Mouse (Mus musculus) lung, embryonic 15.5 days (tissue): ENCODE data around the gene Rsad2. TPM values are rescaled to one million over a fixed set of nuclear protein-coding genes. Genes with fewer than 3 reads are reported as not detected.
"Not testable (repeated sequence)": the region's sequence is repeated elsewhere in the genome, so short reads cannot be mapped to it uniquely, and the experiment has no call there.

ENCODE experiments used
- ATAC-seq: fragments of 200-750 bp; cut with Nextera tagmentation; 2 replicates; pipeline ENCODE4 v1.8.0; 2017; ENCODE audit warnings: moderate number of reproducible peaks, borderline replicate concordance; ENCODE audit not compliant: low FRiP score, low TSS enrichment; ENCODE audit errors: extremely low read depth
- H3K27ac ChIP-seq: fragments of 300-500 bp; sonication (generic); 2 replicates; pipeline ENCODE4 v1.5.1; 2015; ENCODE audit warnings: moderate library complexity, mild to moderate bottlenecking, inconsistent platforms
- H3K27me3 ChIP-seq: fragments of 300-500 bp; sonication (generic); 2 replicates; pipeline ENCODE4 v1.6.1; 2015; ENCODE audit warnings: inconsistent platforms
- H3K36me3 ChIP-seq: fragments of 300-500 bp; sonication (generic); 2 replicates; pipeline ENCODE4 v1.6.1; 2015; ENCODE audit warnings: inconsistent platforms
- H3K4me1 ChIP-seq: fragments of 300-500 bp; sonication (generic); 2 replicates; pipeline ENCODE4 v1.6.1; 2015; ENCODE audit warnings: inconsistent platforms
- H3K4me2 ChIP-seq: fragments of 300-500 bp; sonication (generic); 2 replicates; pipeline ENCODE4 v1.6.1; 2015; ENCODE audit warnings: inconsistent platforms, mild to moderate bottlenecking, moderate library complexity
- H3K4me3 ChIP-seq: fragments of 300-500 bp; sonication (generic); 2 replicates; pipeline ENCODE4 v1.5.1; 2015; ENCODE audit warnings: mild to moderate bottlenecking, inconsistent platforms
- H3K9ac ChIP-seq: fragments of 300-500 bp; sonication (generic); 2 replicates; pipeline ENCODE4 v1.6.1; 2015; ENCODE audit warnings: inconsistent platforms
- H3K9me3 ChIP-seq: fragments of 300-500 bp; sonication (generic); 2 replicates; pipeline ENCODE4 v1.6.1; 2016; ENCODE audit warnings: inconsistent platforms
- WGBS: fragments of 180-500 bp; shearing (Covaris S2); methylation state at CpG from one replicate; pipeline ENCODE4 v1.1.7; 2015; 5-methylcytosine and 5-hydroxymethylcytosine counted together
- polyA plus RNA-seq: library from polyadenylated mRNA; unstranded; fragments of >200 nt; fragmentation: Nextera tagmentation; extraction: Ambion mirVana; gene quantifications from 2 replicates; pipeline ENCODE4 v1.2.1, GENCODE M21; 2015

Gene Rsad2
- polyA plus RNA-seq, 1 experiment from 2014 or later: 0.96 TPM

- Histone ChIP-seq H3K4me3 (no peak overlapping the region), H3K36me3 (no peaks in the 10 kb centered on the region), H3K4me2 (no peak overlapping the region), H3K9me3 (no peaks in the 10 kb centered on the region), H3K27me3 (no peaks in the 10 kb centered on the region), H3K4me1 (peaks cover 16% of the 10 kb centered on the region; the same call in 1 of the 2 replicates), H3K9ac (no peak overlapping the region), H3K27ac (no peak overlapping the region)
- 52% methylated on average over 3 of the region's 3 CpGs for WGBS
- ATAC-seq: no peak
Measured at GRCm38 (mm10) chr12:26439366-26439765, 16.9 kb downstream of the Rsad2 start.

GRCm38 (mm10) chr12:26437950-26438349 lies 18.3 kb downstream of the Rsad2 start:
- Histone ChIP-seq H3K27ac (no peak overlapping the region), H3K9ac (no peak overlapping the region), H3K4me2 (no peak overlapping the region), H3K9me3 (no peaks in the 10 kb centered on the region), H3K36me3 (no peaks in the 10 kb centered on the region), H3K27me3 (no peaks in the 10 kb centered on the region), H3K4me3 (no peak overlapping the region), H3K4me1 (peaks cover 16% of the 10 kb centered on the region; the same call in 1 of the 2 replicates)
- WGBS: 51% methylated on average over 3 of the region's 3 CpGs
- ATAC-seq: no peak

DNA sequence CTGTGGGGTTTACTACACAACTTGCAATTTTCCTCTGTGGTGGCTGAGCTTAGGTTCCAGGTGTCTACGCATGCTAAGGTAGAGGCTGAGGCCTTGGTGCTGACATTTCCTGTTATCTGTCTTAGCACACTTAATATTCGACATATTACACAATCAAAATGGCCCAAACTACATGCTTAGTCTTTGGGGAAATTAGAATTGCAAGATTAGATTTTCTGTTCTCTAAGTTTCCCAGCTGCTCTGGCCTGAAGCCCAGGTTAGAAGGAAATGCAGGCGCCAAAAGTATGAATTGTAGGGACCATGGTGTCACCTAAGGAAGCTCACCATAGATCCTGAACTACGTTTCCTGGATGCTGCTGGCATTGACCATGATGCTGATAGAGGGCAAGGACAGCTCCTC lies 19.9 kb downstream of the Rsad2 start:
- H3K27ac ChIP-seq: no peak overlapping the region
- no peaks in the 10 kb centered on the region for H3K9me3 ChIP-seq
- H3K9ac ChIP-seq: no peak overlapping the region
- no peak for ATAC-seq
- H3K4me2 ChIP-seq: no peak overlapping the region
- no peaks in the 10 kb centered on the region for H3K27me3 ChIP-seq
- WGBS: 63% methylated on average over 4 of the region's 4 CpGs
- H3K36me3 ChIP-seq: no peaks in the 10 kb centered on the region
- peaks cover 16% of the 10 kb centered on the region; the same call in 1 of the 2 replicates for H3K4me1 ChIP-seq
- H3K4me3 ChIP-seq: no peak overlapping the region

DNA sequence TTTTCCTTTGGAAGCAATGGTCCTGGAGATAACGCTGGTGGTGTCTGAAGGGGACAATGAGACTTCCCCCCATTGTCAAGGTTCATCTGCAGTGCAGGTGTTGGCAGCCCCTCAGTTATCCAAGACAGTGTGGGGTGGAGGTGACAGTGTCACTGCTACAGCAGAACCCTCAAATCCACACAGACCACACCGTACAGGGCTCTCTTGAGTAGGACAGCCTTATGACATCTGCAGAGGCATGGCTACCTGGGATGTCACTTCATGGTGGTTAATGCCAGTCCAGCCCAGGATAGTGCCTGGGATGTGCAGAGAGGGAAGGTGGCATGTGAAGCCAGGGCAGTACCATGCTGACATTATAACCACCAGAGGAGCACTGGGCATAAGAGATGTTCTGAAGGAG lies 27.5 kb downstream of the Rsad2 start:
- not testable (repeated sequence) for H3K36me3 ChIP-seq

GRCm38 (mm10) chr12:26424841-26425240 lies 31.4 kb downstream of the Rsad2 start:
- Histone ChIP-seq H3K9me3 (no peaks in the 10 kb centered on the region), H3K27me3 (no peaks in the 10 kb centered on the region), H3K4me2 (no peak overlapping the region), H3K4me1 (no peaks in the 10 kb centered on the region), H3K27ac (no peak overlapping the region), H3K9ac (no peak overlapping the region), H3K36me3 (no peaks in the 10 kb centered on the region), H3K4me3 (no peak overlapping the region)
- 67% methylated on average over 2 of the region's 2 CpGs for WGBS
- ATAC-seq: no peak

More for the DNA sequence above, 27.5 kb downstream of the Rsad2 start:
- not testable (repeated sequence) for H3K4me3 ChIP-seq, H3K9me3 ChIP-seq, ATAC-seq, H3K27me3 ChIP-seq, H3K9ac ChIP-seq, H3K4me1 ChIP-seq, H3K27ac ChIP-seq, H3K4me2 ChIP-seq
- whole genome bisulfite sequencing: 80% methylated on average over 2 of the region's 2 CpGs

DNA sequence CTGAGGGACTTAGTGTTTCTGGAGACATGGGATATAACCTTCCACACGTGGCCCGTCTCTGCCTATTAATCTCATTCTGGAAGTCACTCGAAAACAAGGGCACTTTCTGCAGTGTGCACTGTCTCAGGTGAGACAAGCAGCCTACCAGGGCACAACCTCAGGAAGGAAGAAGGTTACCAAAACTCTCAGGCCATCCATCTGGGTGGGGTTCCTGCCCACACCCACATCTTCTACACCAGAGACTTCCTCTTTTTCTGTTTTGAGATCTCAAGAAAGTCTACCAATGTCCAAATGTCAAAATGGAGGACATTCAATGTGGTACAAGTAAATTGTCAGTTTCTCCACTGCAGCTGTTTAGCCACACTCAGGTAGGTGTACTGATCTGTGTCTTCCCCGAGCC lies 37.9 kb downstream of the Rsad2 start:
- ATAC-seq: no peak
- H3K4me1 ChIP-seq: peaks cover 14% of the 10 kb centered on the region
- no peak overlapping the region for H3K4me3 ChIP-seq
- H3K36me3 ChIP-seq: no peaks in the 10 kb centered on the region
- no peak overlapping the region for H3K4me2 ChIP-seq
- H3K9ac ChIP-seq: no peak overlapping the region
- no peaks in the 10 kb centered on the region for H3K27me3 ChIP-seq
- H3K27ac ChIP-seq: no peak overlapping the region
- 77% methylated on average over 4 of the region's 4 CpGs for WGBS
- H3K9me3 ChIP-seq: no peaks in the 10 kb centered on the region

DNA sequence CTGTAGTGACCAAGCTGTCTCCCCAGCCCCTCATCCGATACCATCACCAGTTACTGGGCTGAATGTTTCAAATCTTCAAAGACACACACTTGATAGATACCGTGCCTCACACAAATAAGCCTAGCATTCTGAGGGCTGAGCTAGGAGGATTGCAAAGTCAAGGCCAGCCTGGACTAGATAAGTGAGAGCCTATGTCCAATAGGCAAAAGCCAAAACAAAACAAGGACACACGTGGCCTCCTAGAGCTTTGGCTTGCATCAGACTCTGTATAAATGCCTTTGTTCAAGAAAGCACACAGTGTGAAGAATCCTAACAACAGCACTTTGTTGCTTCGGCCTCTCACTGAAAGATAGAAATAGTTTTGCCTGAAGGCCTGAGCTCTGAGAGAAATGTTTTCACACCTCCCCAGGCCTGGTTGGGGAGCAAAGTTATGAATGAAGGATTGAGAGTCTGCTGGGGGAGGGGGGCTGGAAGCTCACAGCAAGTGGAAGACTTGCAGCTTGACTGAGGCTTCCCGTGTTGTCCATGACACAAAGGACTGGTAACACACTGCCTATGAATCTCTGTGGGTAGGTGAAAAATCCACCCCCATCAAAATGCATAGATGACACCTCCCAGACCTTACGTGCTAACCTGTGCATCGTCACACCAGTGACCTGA lies 39.5 kb downstream of the Rsad2 start:
- Histone ChIP-seq H3K4me3 (no peak overlapping the region), H3K4me1 (peaks cover 29% of the 10 kb centered on the region), H3K27me3 (no peaks in the 10 kb centered on the region), H3K27ac (no peak overlapping the region), H3K9me3 (no peaks in the 10 kb centered on the region), H3K9ac (no peak overlapping the region), H3K36me3 (no peaks in the 10 kb centered on the region), H3K4me2 (no peak overlapping the region)
- no peak for ATAC-seq
- 71% methylated on average over 7 of the region's 7 CpGs for WGBS

GRCm38 (mm10) chr12:26415104-26415771 lies 41.0 kb downstream of the Rsad2 start, which contains the start of gene Rnf144a:
Rnf144a (minus strand) TSS chr12:26415254.
- ATAC-seq: peak; percentile 77
- no peaks in the 10 kb centered on the region for H3K9me3 ChIP-seq
- peak within 1 kb of the TSS; percentile 73 for H3K4me2 ChIP-seq
- H3K36me3 ChIP-seq: no peaks in the 10 kb centered on the region
- H3K4me3 ChIP-seq: peak within 1 kb of the TSS; percentile 83
- peak within 1 kb of the TSS; percentile 83 for H3K9ac ChIP-seq
- no peaks in the 10 kb centered on the region for H3K27me3 ChIP-seq
- peaks cover 44% of the 10 kb centered on the region for H3K4me1 ChIP-seq
- peak within 1 kb of the TSS; percentile 58 for H3K27ac ChIP-seq
- WGBS: under 1% methylated on average over 45 of the region's 45 CpGs

DNA sequence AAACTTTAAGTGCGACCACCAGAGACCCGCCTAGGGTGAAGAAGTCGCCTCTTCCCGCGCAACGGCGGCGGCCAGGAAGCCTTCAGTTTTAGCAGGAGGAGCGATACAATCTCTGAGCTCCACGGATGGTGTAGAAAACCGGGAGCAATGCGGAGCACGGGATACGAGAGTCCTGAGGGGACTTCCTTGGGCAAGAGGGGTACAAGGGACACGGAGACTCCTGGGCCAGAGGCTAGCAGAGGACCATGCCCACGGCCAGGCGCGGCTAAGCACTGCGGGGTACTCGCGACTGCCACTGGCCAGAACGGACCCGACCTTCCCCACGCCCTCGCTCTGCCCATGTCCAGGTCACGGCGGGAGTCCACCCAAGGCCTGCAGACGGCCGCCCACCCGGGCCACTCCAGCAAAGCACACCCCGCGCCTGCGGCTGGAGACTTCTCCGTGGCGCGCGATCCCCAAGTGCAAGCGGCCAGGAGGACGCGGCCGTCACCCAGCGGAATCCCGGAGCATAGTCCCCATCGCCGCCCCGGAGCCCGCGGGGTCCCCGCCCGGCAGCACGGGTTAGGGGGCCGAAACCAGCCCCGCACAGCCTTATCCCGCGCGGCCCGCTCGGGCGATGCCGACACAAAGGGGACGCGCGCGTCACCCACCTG lies 41.7 kb downstream of the Rsad2 start:
- WGBS: under 1% methylated on average over 64 of the region's 64 CpGs
- Histone ChIP-seq H3K4me1 (peaks cover 50% of the 10 kb centered on the region), H3K4me2 (peak overlapping the region; percentile 73), H3K36me3 (no peaks in the 10 kb centered on the region), H3K9ac (peak overlapping the region; percentile 83), H3K4me3 (peak overlapping the region; percentile 83), H3K27me3 (no peaks in the 10 kb centered on the region), H3K9me3 (no peaks in the 10 kb centered on the region), H3K27ac (peak overlapping the region; percentile 58)
- peak; percentile 70 for ATAC-seq

- 8% methylated on average over 8 of the region's 8 CpGs for WGBS
- Histone ChIP-seq H3K27ac (peak overlapping the region; percentile 58; the same call in 1 of the 2 replicates), H3K9ac (peak overlapping the region; percentile 83), H3K4me3 (peak overlapping the region; percentile 83), H3K4me2 (peak overlapping the region; percentile 73), H3K9me3 (no peaks in the 10 kb centered on the region), H3K27me3 (no peaks in the 10 kb centered on the region), H3K4me1 (peaks cover 56% of the 10 kb centered on the region), H3K36me3 (no peaks in the 10 kb centered on the region)
- ATAC-seq: peak; percentile 9; the same call in 1 of the 2 replicates
Measured at GRCm38 (mm10) chr12:26413961-26414411, 42.3 kb downstream of the Rsad2 start.

DNA sequence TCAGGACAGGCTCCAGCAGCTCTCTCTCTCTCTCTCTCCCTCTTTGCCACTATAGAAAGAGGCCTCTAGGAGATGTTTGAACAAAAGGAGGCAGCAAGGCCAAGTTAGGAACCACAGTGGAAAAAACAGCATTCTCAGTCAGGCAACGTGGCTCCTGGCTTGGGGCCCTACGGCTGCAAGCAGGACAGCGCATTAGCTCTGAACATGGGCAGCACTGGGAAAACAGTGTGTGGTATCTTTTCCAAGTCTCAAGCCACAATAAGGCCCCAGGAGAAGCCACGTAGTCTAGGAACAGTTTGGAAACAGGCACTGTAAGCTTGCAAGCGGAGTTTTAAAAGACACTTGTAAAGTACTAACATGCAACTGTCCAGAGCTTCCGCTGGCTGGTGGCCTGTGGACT lies 43.5 kb downstream of the Rsad2 start:
- peak overlapping the region; percentile 83 for H3K4me3 ChIP-seq
- peak overlapping the region; percentile 17 for H3K9ac ChIP-seq
- no peaks in the 10 kb centered on the region for H3K36me3 ChIP-seq
- WGBS: 46% methylated on average over 6 of the region's 6 CpGs
- peaks cover 66% of the 10 kb centered on the region for H3K4me1 ChIP-seq
- H3K9me3 ChIP-seq: no peaks in the 10 kb centered on the region
- H3K4me2 ChIP-seq: peak overlapping the region; percentile 73
- peak overlapping the region; percentile 45; the same call in 1 of the 2 replicates for H3K27ac ChIP-seq
- no peak for ATAC-seq
- no peaks in the 10 kb centered on the region for H3K27me3 ChIP-seq
